Mouse (Mus musculus): Measurements from ENCODE around the gene Dmgdh.

GRCm38 (mm10) chr13:93698866-93699265, 24.6 kb downstream of the Dmgdh start:
- no peak for TF ChIP-seq CTCF (IDR thresholded peaks at IDR 0.05; ENCODE audit: low read depth, low read length)
- TF ChIP-seq POLR2A (IDR thresholded peaks at IDR 0.05; ENCODE audit: borderline replicate concordance, low read depth, low read length): no peak
